In the genomic region with DNA sequence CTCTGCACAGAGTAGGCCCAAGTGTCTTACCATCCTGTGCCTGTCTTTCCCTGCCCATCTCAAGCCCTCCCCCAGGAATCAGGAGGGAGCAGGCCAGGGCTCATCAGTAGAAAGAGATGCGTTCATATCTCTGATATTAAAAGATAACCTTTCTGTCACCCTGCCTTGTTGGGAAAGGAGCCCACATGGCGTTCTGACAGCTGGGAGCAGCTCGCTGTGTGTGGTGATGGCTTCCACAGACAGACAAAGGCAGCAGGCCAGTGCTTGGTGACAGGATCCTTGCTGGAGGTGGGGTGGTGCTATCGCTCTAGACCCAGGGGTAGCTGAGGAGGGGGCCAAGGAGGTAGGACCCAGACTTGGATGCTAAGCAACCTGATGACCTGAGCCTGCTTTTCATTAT, we compare ENCODE assay signal across 19 mouse cellular contexts. TPM values are rescaled to one million over a fixed set of nuclear protein-coding genes. Genes with fewer than 3 reads are reported as not detected.
"Had no signal": no experiment of that assay in that cellular context is flagged by ENCODE, and none has a peak within 500 bp of the region (broad histone marks: within the 10 kb centered on the region; RNA-seq: fewer than 3 reads in every experiment).

No protein-coding gene starts in this region.

- H3K4me2 ChIP-seq: liver, embryonic 11.5 days; neural tube, embryonic 15.5 days had no signal

- H3K9me3 ChIP-seq: neural tube, embryonic 15.5 days had no signal

- ATAC-seq: inflammation-experienced regulatory T-cells, adult 6 months; midbrain, embryonic 16.5 days had no signal

- H3K27ac ChIP-seq: kidney, postnatal 0 days; layer of hippocampus, adult 2 months; liver, embryonic 14.5 days; macrophage; neural tube, embryonic 15.5 days; stomach, postnatal 0 days had no signal

- H3K4me3 ChIP-seq: layer of hippocampus, adult 2 months; myocyte; neural tube, embryonic 15.5 days had no signal

- H3K9ac ChIP-seq: liver, embryonic 14.5 days; liver, postnatal 0 days; neural tube, embryonic 15.5 days had no signal

- H3K36me3 ChIP-seq: neural tube, embryonic 15.5 days had no signal

- DNase-seq: layer of hippocampus, adult 9-11 months; liver, postnatal 0 days; lung, postnatal 14 days; right cerebral cortex, adult 18-20 months; right cerebral cortex, postnatal 14 days; right cerebral cortex, postnatal 4 days; thymus, adult 2 months; thymus, postnatal 14 days; thymus, postnatal 4 days had no signal

RNA-seq across cellular contexts. Expression of a gene that starts 5.8 kb away (rescaled TPM):
- polyA plus RNA-seq: macrophage, myocyte had no signal
